Mouse (Mus musculus) cortical plate, adult 2 months (tissue): ENCODE data around the gene R3hdm2. TPM values are rescaled to one million over a fixed set of nuclear protein-coding genes. Genes with fewer than 3 reads are reported as not detected.

Experiments used
- H3K27ac ChIP-seq: fragments of 200-500 bp; 2 replicates; pipeline ENCODE4 v1.5.1; 2012; ENCODE audit warnings: low read length, control low read depth, inconsistent platforms; ENCODE audit not compliant: insufficient read depth
- H3K4me1 ChIP-seq: fragments of 200-500 bp; 2 replicates; pipeline ENCODE4 v1.6.1; 2011; ENCODE audit warnings: low read length; ENCODE audit not compliant: control insufficient read depth, insufficient read depth
- H3K4me3 ChIP-seq: fragments of 200-500 bp; 2 replicates; pipeline ENCODE4 v1.5.1; 2011; ENCODE audit warnings: mild to moderate bottlenecking, low read length, control low read depth; ENCODE audit not compliant: insufficient read depth
- CTCF ChIP-seq: fragments of 200-500 bp; IDR thresholded peaks from 2 replicates; pipeline ENCODE4 v1.5.1; 2011; ENCODE audit warnings: mild to moderate bottlenecking, control low read depth, low read length; ENCODE audit not compliant: insufficient read depth; ENCODE audit errors: extremely low read depth
- POLR2A ChIP-seq: fragments of 200-500 bp; IDR thresholded peaks from 2 replicates; pipeline ENCODE4 v1.6.1; 2011; ENCODE audit warnings: mild to moderate bottlenecking, low read length, control low read depth; ENCODE audit not compliant: insufficient read depth; ENCODE audit errors: extremely low read depth
- polyA plus RNA-seq: library from polyadenylated mRNA; depleted of rRNA; stranded (reverse); fragments of >200 nt; gene quantifications from 2 replicates; pipeline ENCODE4 v1.2.3, GENCODE M21; 2012

The R3hdm2 gene
- polyA plus RNA-seq, 1 experiment = 185 TPM

GRCm38 (mm10) chr10:127437354-127438113 lies 57.4 kb downstream of the R3hdm2 start:
- no peak overlapping the region for H3K27ac ChIP-seq
- no peak overlapping the region for H3K4me3 ChIP-seq
- no peak for TF ChIP-seq CTCF
- no peak for TF ChIP-seq POLR2A
- H3K4me1 ChIP-seq = peaks cover 5% of the 10 kb centered on the region

- H3K4me3 ChIP-seq = no peak overlapping the region
- no peak overlapping the region for H3K27ac ChIP-seq
- TF ChIP-seq CTCF = no peak
- no peak for TF ChIP-seq POLR2A
- H3K4me1 ChIP-seq = no peaks in the 10 kb centered on the region
Observed at GRCm38 (mm10) chr10:127453701-127454100, 73.6 kb downstream of the R3hdm2 start.

GRCm38 (mm10) chr10:127462411-127463096 lies 82.4 kb downstream of the R3hdm2 start:
- no peak for TF ChIP-seq POLR2A
- TF ChIP-seq CTCF = no peak
- no peak overlapping the region for H3K27ac ChIP-seq
- H3K4me3 ChIP-seq = no peak overlapping the region

GRCm38 (mm10) chr10:127471281-127471988 lies 91.3 kb downstream of the R3hdm2 start:
- Histone ChIP-seq H3K27ac (no peak overlapping the region), H3K4me3 (no peak overlapping the region), H3K4me1 (no peaks in the 10 kb centered on the region)
- TF ChIP-seq POLR2A = no peak
- no peak for TF ChIP-seq CTCF

More at GRCm38 (mm10) chr10:127462411-127463096, 82.4 kb downstream of the R3hdm2 start:
- no peaks in the 10 kb centered on the region; the same call in 1 of the 2 replicates for H3K4me1 ChIP-seq

GRCm38 (mm10) chr10:127472722-127473121 lies 92.6 kb downstream of the R3hdm2 start:
- TF ChIP-seq CTCF (no peak), POLR2A (no peak)
- Histone ChIP-seq H3K27ac (no peak overlapping the region), H3K4me3 (no peak overlapping the region), H3K4me1 (no peaks in the 10 kb centered on the region)

- Histone ChIP-seq H3K4me1 (no peaks in the 10 kb centered on the region), H3K27ac (no peak overlapping the region), H3K4me3 (no peak overlapping the region)
- no peak for TF ChIP-seq CTCF
- TF ChIP-seq POLR2A = no peak
Observed at GRCm38 (mm10) chr10:127475175-127475574, 95.0 kb downstream of the R3hdm2 start.

GRCm38 (mm10) chr10:127476541-127476940 lies 96.4 kb downstream of the R3hdm2 start:
- TF ChIP-seq POLR2A (no peak), CTCF (no peak)
- Histone ChIP-seq H3K27ac (no peak overlapping the region), H3K4me1 (no peaks in the 10 kb centered on the region)

GRCm38 (mm10) chr10:127477301-127477700 lies 97.2 kb downstream of the R3hdm2 start:
- peaks cover 2% of the 10 kb centered on the region for H3K4me1 ChIP-seq
- no peak for TF ChIP-seq POLR2A
- no peak for TF ChIP-seq CTCF
- no peak overlapping the region for H3K27ac ChIP-seq
- H3K4me3 ChIP-seq = no peak overlapping the region

More at GRCm38 (mm10) chr10:127476541-127476940, 96.4 kb downstream of the R3hdm2 start:
- H3K4me3 ChIP-seq = no peak overlapping the region

- Histone ChIP-seq H3K4me1 (peaks cover 2% of the 10 kb centered on the region), H3K27ac (no peak overlapping the region), H3K4me3 (no peak overlapping the region)
- no peak for TF ChIP-seq CTCF
- no peak for TF ChIP-seq POLR2A
Observed at GRCm38 (mm10) chr10:127479131-127479530, 99.0 kb downstream of the R3hdm2 start.
